Mouse (Mus musculus) lung, postnatal 0 days (tissue): ENCODE data around the gene Lamtor2. TPM values are rescaled to one million over a fixed set of nuclear protein-coding genes. Genes with fewer than 3 reads are reported as not detected.

ENCODE experiments used
- ATAC-seq: fragments of 200-750 bp; cut with Nextera tagmentation; 2 replicates; pipeline ENCODE4 v1.8.0; 2017; ENCODE audit warnings: moderate library complexity
- DNase-seq: peaks from one replicate; pipeline ENCODE4 v3.0.0-alpha.2; 2016; ENCODE audit warnings: low spot score
- H3K27ac ChIP-seq: fragments of 300-500 bp; sonication (generic); 2 replicates; pipeline ENCODE4 v1.5.1; 2014; ENCODE audit warnings: antibody characterized with exemption, mild to moderate bottlenecking, low read length, mixed read lengths
- H3K27me3 ChIP-seq: fragments of 300-500 bp; sonication (generic); replicated peaks from 2 replicates; pipeline ENCODE4 v1.6.1; 2014; ENCODE audit warnings: low read length, mixed read lengths; ENCODE audit not compliant: insufficient read depth
- H3K36me3 ChIP-seq: fragments of 300-500 bp; sonication (generic); 2 replicates; pipeline ENCODE4 v1.6.1; 2014; ENCODE audit warnings: low read length, mixed read lengths; ENCODE audit not compliant: insufficient read depth
- H3K4me1 ChIP-seq: fragments of 300-500 bp; sonication (generic); 2 replicates; pipeline ENCODE4 v1.6.1; 2014; ENCODE audit warnings: antibody characterized with exemption, low read depth, low read length, mixed read lengths; ENCODE audit not compliant: insufficient read depth
- H3K4me2 ChIP-seq: fragments of 300-500 bp; sonication (generic); replicated peaks from 2 replicates; pipeline ENCODE4 v1.6.1; 2014; ENCODE audit warnings: low read depth, mild to moderate bottlenecking, low read length, moderate library complexity, mixed read lengths
- H3K4me3 ChIP-seq: fragments of 300-500 bp; sonication (generic); 2 replicates; pipeline ENCODE4 v1.5.1; 2014; ENCODE audit warnings: low read depth, low read length
- H3K9ac ChIP-seq: fragments of 300-500 bp; sonication (generic); replicated peaks from 2 replicates; pipeline ENCODE4 v1.6.1; 2014; ENCODE audit warnings: low read depth, mild to moderate bottlenecking
- H3K9me3 ChIP-seq: fragments of 300-500 bp; sonication (generic); 2 replicates; pipeline ENCODE4 v1.6.1; 2016; ENCODE audit warnings: low read length, mixed read lengths
- CTCF ChIP-seq: IDR thresholded peaks from 2 replicates; pipeline ENCODE4 v1.5.1; 2016; ENCODE audit warnings: antibody characterized with exemption, mild to moderate bottlenecking
- EP300 ChIP-seq: IDR thresholded peaks from 2 replicates; pipeline ENCODE4 v1.6.1; 2016; ENCODE audit warnings: antibody characterized with exemption, mild to moderate bottlenecking, control low read depth
- WGBS: fragments of 180-500 bp; shearing (Covaris S2); extraction: QIAGEN DNeasy Blood & Tissue Kit; methylation state at CpG from one replicate; pipeline ENCODE4 v1.1.7; 2014; 5-methylcytosine and 5-hydroxymethylcytosine counted together
- polyA plus RNA-seq: library from polyadenylated mRNA; unstranded; fragments of >200 nt; fragmentation: Nextera tagmentation; extraction: Ambion mirVana; gene quantifications from 2 replicates; pipeline ENCODE4 v1.2.1, GENCODE M21; 2015

Gene Lamtor2
- polyA plus RNA-seq, 1 experiment from 2014 or later: 138 TPM

DNA sequence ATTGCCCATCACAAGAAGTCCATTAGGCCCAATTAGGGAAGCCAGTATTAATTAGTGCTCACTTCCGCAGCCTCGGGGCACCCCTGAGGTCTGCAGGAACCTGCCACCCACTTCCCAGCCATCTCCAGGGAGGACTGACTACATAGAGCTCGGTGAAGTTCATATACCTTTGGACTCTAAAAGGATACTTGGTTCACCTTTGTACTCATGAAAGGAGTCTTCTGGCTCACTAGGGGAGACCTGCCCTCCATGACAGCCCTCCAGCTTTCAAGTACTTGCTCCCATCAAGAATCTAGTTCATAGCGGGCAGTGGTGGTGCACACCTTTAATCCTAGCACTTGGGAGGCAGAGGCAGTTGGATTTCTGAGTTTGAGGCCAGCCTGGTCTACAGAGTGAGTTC is 34.5 kb downstream of the Lamtor2 start:
- ATAC-seq (no peak), DNase-seq (no peak)
- TF ChIP-seq EP300 (no peak), CTCF (no peak)
- WGBS: 91% methylated on average over 4 of the region's 4 CpGs
- no peak overlapping the region for H3K27ac ChIP-seq
- H3K4me3 ChIP-seq: no peak overlapping the region
- no peak overlapping the region for H3K4me2 ChIP-seq
- no peaks in the 10 kb centered on the region for H3K9me3 ChIP-seq
- peaks cover 13% of the 10 kb centered on the region for H3K4me1 ChIP-seq
- no peaks in the 10 kb centered on the region for H3K36me3 ChIP-seq
- no peak overlapping the region for H3K9ac ChIP-seq
- H3K27me3 ChIP-seq: no peaks in the 10 kb centered on the region

DNA sequence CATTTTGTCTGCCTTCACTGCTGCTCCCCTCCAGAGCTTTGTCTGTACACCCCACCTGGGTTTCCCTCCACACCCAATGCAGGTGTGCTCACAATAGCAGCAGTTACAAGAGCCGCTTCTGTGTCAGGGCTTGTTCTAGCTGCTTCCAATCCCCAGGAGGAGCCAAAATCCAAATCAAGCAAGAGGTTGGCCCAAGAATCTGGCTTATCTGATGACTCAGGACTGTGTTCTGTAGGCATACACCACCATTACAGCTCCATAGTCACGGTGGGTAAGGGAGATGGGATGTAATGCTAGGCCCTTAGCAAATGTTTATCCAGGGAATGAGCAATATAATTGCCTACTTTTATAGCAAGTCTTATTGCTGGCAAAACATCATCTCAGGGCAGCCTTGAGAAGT is 36.5 kb downstream of the Lamtor2 start:
- no peak overlapping the region for H3K27ac ChIP-seq
- no peak for ATAC-seq
- H3K9ac ChIP-seq: no peak overlapping the region

DNA sequence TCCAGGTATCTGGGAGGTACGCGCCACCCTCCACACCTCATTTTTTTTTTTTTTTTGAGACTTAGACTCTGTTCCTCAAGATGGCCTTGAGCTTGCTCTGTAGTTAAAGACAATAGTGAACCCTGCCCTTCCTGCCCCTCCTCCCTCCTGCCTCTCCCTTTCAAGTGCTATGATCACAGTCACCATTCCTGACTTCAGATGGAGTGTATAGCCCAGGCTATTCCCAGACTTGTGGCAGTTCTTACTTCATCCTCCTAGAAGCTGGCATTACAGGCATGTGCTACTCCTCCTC is 37.8 kb downstream of the Lamtor2 start:
- TF ChIP-seq EP300 (no peak), CTCF (no peak)
- ATAC-seq (no peak), DNase-seq (no peak)
- Histone ChIP-seq H3K27me3 (no peaks in the 10 kb centered on the region), H3K9ac (no peak overlapping the region), H3K36me3 (no peaks in the 10 kb centered on the region), H3K4me1 (peaks cover 24% of the 10 kb centered on the region), H3K9me3 (no peaks in the 10 kb centered on the region), H3K4me2 (no peak overlapping the region), H3K4me3 (no peak overlapping the region), H3K27ac (no peak overlapping the region)
- WGBS: 97% methylated on average over 2 of the region's 2 CpGs

More for the DNA sequence above, 36.5 kb downstream of the Lamtor2 start:
- no peak overlapping the region for H3K4me2 ChIP-seq
- H3K36me3 ChIP-seq: no peaks in the 10 kb centered on the region
- H3K4me1 ChIP-seq: peaks cover 21% of the 10 kb centered on the region
- H3K27me3 ChIP-seq: no peaks in the 10 kb centered on the region
- 83% methylated on average over 2 of the region's 2 CpGs for WGBS
- TF ChIP-seq CTCF (no peak), EP300 (no peak)
- H3K9me3 ChIP-seq: no peaks in the 10 kb centered on the region
- no peak overlapping the region for H3K4me3 ChIP-seq
- DNase-seq: no peak

DNA sequence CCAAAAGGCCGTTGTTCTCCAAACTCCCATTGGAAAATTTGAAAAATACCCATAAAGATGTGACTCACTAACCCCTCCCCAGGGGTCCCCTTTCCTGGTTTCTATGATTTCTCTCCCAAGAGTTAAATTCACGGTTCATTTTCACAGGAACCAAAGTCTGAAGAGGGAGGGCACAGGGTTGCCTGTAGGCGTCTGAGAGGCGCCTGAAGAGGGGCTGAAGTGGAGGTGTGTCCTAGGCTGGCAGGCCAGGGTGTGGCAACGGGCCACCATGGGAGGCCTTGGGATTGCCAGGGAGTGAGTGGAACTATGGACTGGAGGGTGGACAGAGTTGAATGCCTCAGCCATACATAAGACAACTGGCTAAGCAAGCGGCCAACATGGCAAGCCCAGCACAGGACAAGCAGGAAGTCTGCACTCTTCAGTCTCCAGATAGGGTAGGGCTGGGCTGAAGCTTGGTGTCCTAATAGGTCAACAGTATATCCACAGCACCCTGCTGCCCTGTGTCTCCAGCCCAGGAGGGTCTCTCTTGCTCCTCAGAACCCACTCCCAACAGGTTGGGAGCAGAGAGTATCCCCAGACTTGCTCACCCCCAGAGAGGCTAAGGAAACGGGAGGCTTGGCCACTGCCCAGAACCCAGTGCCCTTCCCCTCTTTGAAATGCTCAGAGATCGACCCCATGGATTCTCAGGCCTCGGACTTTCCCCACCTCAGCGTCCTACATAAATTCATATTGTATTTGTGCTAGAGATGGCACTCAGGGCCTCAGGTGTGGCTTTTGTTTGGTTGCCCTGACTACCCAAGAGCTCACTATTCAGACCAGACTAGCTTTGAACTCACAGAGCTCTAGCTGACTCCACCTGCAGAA is 38.4 kb downstream of the Lamtor2 start:
- peak; percentile 47; the same call in 1 of the 2 replicates for TF ChIP-seq EP300
- no peak for TF ChIP-seq CTCF
- DNase-seq (peak; percentile 79), ATAC-seq (peak; percentile 16)
- H3K27ac ChIP-seq: peak overlapping the region; percentile 65; the same call in 1 of the 2 replicates
- H3K36me3 ChIP-seq: no peaks in the 10 kb centered on the region
- H3K9ac ChIP-seq: no peak overlapping the region
- 58% methylated on average over 10 of the region's 10 CpGs for WGBS
- no peaks in the 10 kb centered on the region for H3K27me3 ChIP-seq
- H3K4me3 ChIP-seq: no peak overlapping the region
- H3K4me2 ChIP-seq: no peak overlapping the region
- peaks cover 27% of the 10 kb centered on the region for H3K4me1 ChIP-seq
- no peaks in the 10 kb centered on the region for H3K9me3 ChIP-seq

DNA sequence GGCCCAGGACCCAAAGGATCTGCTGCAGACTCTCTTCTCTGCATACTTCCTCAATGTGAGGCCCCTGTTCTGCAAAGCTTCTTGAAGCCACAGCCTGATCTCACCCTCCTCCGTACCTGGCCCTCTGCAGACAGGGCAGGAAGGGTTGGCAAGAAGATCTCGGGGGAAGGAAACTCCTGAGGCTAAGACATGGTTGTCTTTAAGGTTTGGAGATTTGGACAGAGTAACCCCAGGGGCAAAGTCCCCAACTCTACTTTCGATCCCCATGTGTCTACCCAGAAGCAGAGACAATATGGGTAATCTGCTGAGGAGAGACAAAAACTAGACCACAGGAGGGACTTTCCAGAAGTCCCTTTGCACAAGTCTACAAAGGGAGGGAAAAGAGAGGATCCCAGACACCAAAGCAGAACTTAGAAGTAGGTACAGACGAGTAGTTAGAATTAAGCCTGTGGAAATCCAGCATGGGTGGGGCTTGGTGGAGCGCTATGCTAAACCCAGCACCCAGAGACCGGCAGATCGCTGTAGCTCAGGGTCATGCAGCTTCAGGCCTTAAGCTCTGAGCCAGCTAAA is 39.2 kb downstream of the Lamtor2 start:
- no peak overlapping the region for H3K9ac ChIP-seq
- H3K4me2 ChIP-seq: no peak overlapping the region
- no peaks in the 10 kb centered on the region for H3K36me3 ChIP-seq
- peak overlapping the region; percentile 65 for H3K27ac ChIP-seq
- no peak overlapping the region for H3K4me3 ChIP-seq
- H3K9me3 ChIP-seq: no peaks in the 10 kb centered on the region
- no peak for DNase-seq
- no peak for ATAC-seq
- H3K4me1 ChIP-seq: peaks cover 31% of the 10 kb centered on the region
- H3K27me3 ChIP-seq: no peaks in the 10 kb centered on the region
- TF ChIP-seq EP300: no peak
- no peak for TF ChIP-seq CTCF
- WGBS: 57% methylated on average over 7 of the region's 7 CpGs

DNA sequence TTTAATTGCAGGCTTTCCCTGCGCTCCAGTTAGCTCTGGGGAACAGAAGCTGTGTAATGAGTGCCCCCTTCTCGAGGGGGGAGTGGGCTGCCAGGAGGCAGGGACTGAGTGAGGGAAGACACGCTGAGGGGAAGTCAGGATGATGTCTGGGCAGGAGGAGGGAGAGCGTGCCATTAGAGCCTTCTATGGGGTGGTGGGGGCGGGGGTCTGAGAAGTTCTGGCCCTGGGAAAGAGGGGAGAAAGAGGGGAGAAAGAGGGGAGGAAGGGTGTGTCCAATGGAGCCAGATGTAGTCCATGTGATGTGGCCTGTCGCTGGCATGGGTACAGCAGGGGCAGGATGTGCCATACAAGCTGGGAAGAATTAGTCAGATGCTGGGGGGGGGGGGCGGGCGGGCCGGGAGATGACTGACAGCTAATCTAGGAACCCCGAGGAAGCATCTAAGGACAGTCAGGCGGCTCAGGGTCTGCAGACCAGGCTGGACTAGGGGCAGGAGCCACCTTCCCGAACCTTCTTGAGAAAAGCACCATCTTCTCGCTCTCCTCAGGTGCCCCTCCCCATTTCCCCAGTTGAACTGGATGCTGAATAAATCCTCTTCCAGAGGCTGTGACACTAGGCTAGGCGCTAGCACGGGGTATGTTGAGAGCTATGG is 39.9 kb downstream of the Lamtor2 start:
- WGBS: 19% methylated on average over 10 of the region's 15 CpGs
- Histone ChIP-seq H3K9ac (no peak overlapping the region), H3K27me3 (no peaks in the 10 kb centered on the region), H3K27ac (peak overlapping the region; percentile 81), H3K4me1 (peaks cover 31% of the 10 kb centered on the region), H3K4me3 (no peak overlapping the region), H3K4me2 (0 out of 2 replicates have a peak overlapping the region, but pooled peaks have one; percentile 17), H3K9me3 (no peaks in the 10 kb centered on the region), H3K36me3 (no peaks in the 10 kb centered on the region)
- TF ChIP-seq EP300 (no peak; the same call in 1 of the 2 replicates), CTCF (no peak)
- ATAC-seq: peak; percentile 11
- peak; percentile 73 for DNase-seq
